Mouse (Mus musculus) left cerebral cortex, adult 2 months (tissue): ENCODE measurements at regions not wholly inside any gene's neighbourhood (a gene's known extent, or its start where the extent isn't known, plus 50 kb on each side); places are given as distances from the start of the nearest gene placed in this dataset.
"Not testable (repeated sequence)": the region's sequence is repeated elsewhere in the genome, so short reads cannot be mapped to it uniquely, and the experiment has no call there.

ENCODE experiments used
- DNase-seq, 2 experiments: peaks; one replicate each; pipeline ENCODE4 v3.0.0; 2021 to 2022; ENCODE audit warnings: low spot score in 2 of 2, mixed read lengths in 1 of 2; ENCODE audit errors: extremely low spot score in 1 of 2
- H3K27ac ChIP-seq: fragments of 200-600 bp; 2 replicates; pipeline ENCODE4 v1.8.1; 2022
- H3K4me3 ChIP-seq: fragments of 200-600 bp; 2 replicates; pipeline ENCODE4 v1.8.1; 2022
- CTCF ChIP-seq: fragments of 200-600 bp; IDR thresholded peaks from 2 replicates; pipeline ENCODE4 v1.8.1; 2022; ENCODE audit warnings: antibody characterized with exemption, mild to moderate bottlenecking, moderate library complexity
- intact Hi-C: fragments of 180-260 bp; cut with DNase I; formaldehyde crosslinking; loops from one replicate; pipeline ENCODE4 v1.15.1; 2025

- Histone ChIP-seq H3K27ac (no peak overlapping the region), H3K4me3 (no peak overlapping the region)
- DNase-seq, result no peak
- TF ChIP-seq CTCF, result no peak
- intact Hi-C loops, result no loop called here
Measured at GRCm38 (mm10) chr17:82846776-82847494, 368.2 kb upstream of the Pkdcc start.

GRCm38 (mm10) chr17:82857199-82858147, 357.6 kb upstream of the Pkdcc start:
- intact Hi-C loops, result loop anchor here (2.0 to 10.0 kb wide), 2 partner anchors 1193 to 1665 kb away; no protein-coding TSS in a partner anchor
- TF ChIP-seq CTCF, result peak; percentile 91
- peak; percentile 81 to 82 for DNase-seq
- Histone ChIP-seq H3K27ac (peak overlapping the region; percentile 59), H3K4me3 (peak overlapping the region; percentile 27; the same call in 1 of the 2 replicates)

DNA sequence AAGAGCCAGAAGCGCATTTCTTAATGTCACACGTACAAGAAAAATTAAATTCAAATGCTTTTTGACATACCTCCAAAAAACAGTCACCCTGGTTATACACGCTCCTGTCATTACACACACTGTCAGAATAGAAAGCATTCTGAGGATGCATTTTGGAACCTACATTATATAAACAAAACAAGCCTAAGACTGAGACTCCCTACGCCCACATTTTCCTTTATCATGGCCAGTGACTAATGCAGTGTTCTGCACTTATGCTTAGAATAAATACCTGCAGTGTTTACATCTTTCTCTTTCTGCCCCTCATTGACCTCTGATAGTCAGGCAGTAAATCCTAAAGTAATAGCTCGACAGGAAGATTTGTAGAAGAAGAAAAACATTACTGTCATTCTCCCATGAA, 354.7 kb upstream of the Pkdcc start:
- intact Hi-C loops, result loop anchor here (1.0 kb wide), 1 partner anchor 71 kb away; no protein-coding TSS in a partner anchor
- H3K27ac ChIP-seq, result peak overlapping the region; percentile 87
- H3K4me3 ChIP-seq, result no peak overlapping the region
- no peak for DNase-seq
- no peak for TF ChIP-seq CTCF

GRCm38 (mm10) chr17:82860966-82861365, 354.1 kb upstream of the Pkdcc start:
- TF ChIP-seq CTCF, result no peak
- intact Hi-C loops, result loop anchor here (1.0 kb wide), 1 partner anchor 70 kb away; no protein-coding TSS in a partner anchor
- Histone ChIP-seq H3K27ac (peak overlapping the region; percentile 87), H3K4me3 (no peak overlapping the region)
- DNase-seq, result no peak

GRCm38 (mm10) chr17:82877131-82877530, 338.0 kb upstream of the Pkdcc start:
- Histone ChIP-seq H3K4me3 (no peak overlapping the region), H3K27ac (no peak overlapping the region)
- no peak for DNase-seq
- intact Hi-C loops, result no loop called here
- no peak for TF ChIP-seq CTCF

GRCm38 (mm10) chr17:82900602-82901001, 314.5 kb upstream of the Pkdcc start:
- H3K27ac ChIP-seq, result no peak overlapping the region
- DNase-seq, result no peak
- TF ChIP-seq CTCF, result no peak
- H3K4me3 ChIP-seq, result no peak overlapping the region
- intact Hi-C loops, result no loop called here

DNA sequence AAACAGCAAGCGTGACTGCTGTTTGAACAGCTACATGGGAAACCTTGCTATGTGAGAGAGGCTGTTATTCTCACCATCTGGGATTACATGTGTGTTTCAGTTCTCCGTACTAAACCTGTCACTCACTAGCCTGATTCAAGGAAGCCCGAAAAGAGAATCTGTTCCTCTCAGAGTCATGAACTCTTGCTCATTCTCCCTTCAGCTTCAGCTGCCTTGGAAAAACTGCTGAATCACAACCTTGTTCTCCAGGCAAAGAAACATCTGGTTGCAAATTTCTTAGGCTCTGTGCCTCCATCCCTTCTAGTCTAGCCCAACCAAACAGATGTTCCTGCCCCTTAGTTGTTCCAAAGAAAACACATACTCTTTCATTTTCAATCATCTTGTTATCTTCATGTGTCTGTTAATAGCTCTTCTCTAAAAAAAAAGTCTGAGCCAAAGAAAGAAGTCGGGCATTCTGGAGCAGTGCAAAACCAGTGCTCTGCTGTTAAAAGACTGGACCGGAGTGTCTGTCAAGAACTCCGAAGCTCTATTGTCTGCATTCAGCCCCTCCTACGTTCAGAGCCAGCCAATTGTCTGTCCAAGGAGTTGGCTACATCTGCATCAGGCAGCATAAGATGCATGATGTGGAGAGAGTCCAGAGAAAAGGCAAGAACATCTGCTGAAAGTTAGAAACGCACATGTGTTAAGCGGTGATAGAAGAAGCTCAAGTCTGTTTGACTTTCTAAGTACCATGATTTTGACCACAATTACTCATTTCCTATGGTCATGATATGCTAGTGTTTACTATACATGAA, 313.8 kb upstream of the Pkdcc start:
- DNase-seq, result no peak
- no peak for TF ChIP-seq CTCF

DNA sequence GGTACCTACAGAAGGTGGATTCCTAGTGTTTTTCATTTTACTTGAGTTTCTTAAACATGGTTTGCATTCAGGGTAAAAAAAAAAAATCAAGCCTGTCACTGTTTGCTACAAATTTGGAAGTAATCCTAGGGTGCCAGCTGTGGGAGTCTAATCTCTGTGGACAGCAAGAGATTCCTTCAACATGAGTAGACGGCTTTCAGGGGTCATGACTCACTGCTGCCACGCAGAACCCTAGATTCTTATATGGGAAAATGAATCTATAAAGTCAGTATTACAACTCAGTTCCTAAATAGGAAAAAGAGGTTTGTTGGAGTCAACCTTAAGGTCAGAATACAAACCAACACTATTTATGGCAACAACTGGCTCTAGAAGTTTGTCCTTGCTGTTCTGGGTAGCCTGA, 310.1 kb upstream of the Pkdcc start:
- TF ChIP-seq CTCF, result no peak
- intact Hi-C loops, result no loop called here
- no peak for DNase-seq
- H3K27ac ChIP-seq, result no peak overlapping the region
- no peak overlapping the region for H3K4me3 ChIP-seq

More for the DNA sequence above, 313.8 kb upstream of the Pkdcc start:
- H3K4me3 ChIP-seq, result no peak overlapping the region
- no peak overlapping the region for H3K27ac ChIP-seq
- intact Hi-C loops, result no loop called here

- no peak for DNase-seq
- no peak for TF ChIP-seq CTCF
- intact Hi-C loops, result no loop called here
Measured at GRCm38 (mm10) chr17:82905483-82905882, 309.6 kb upstream of the Pkdcc start.

GRCm38 (mm10) chr17:82909189-82909588, 305.9 kb upstream of the Pkdcc start:
- intact Hi-C loops, result no loop called here
- DNase-seq, result no peak
- Histone ChIP-seq H3K27ac (no peak overlapping the region), H3K4me3 (no peak overlapping the region)
- no peak for TF ChIP-seq CTCF

More at GRCm38 (mm10) chr17:82905483-82905882, 309.6 kb upstream of the Pkdcc start:
- Histone ChIP-seq H3K4me3 (no peak overlapping the region), H3K27ac (no peak overlapping the region)

GRCm38 (mm10) chr17:82922986-82923385, 292.1 kb upstream of the Pkdcc start:
- H3K4me3 ChIP-seq, H3K27ac ChIP-seq, DNase-seq, intact Hi-C loops: not testable (repeated sequence)
